Mouse (Mus musculus) G1E (cell line): ENCODE data around the gene Fam160a1.

Experiments used
- CTCF ChIP-seq: IDR thresholded peaks from 2 replicates; pipeline ENCODE4 v1.5.1; 2012; ENCODE audit warnings: low read depth, low read length, inconsistent platforms, mixed read lengths
- GATA1 ChIP-seq: IDR thresholded peaks from 2 replicates; pipeline ENCODE4 v1.6.1; 2012; ENCODE audit warnings: borderline replicate concordance, low read length, inconsistent platforms, mixed read lengths
- POLR2AphosphoS5 ChIP-seq: IDR thresholded peaks from 2 replicates; pipeline ENCODE4 v1.6.1; 2012; ENCODE audit warnings: low read depth, low read length, inconsistent platforms; ENCODE audit not compliant: insufficient replicate concordance
- TAL1 ChIP-seq: conservative IDR thresholded peaks from 2 replicates; pipeline ENCODE4 v1.6.1; 2012; ENCODE audit warnings: low read depth, low read length, inconsistent platforms, mixed read lengths

- no peak for TF ChIP-seq CTCF
- no peak for TF ChIP-seq POLR2AphosphoS5
- TF ChIP-seq GATA1, result no peak
- TF ChIP-seq TAL1, result no peak
These were observed 124.1 kb downstream of the Fam160a1 start for GRCm38 (mm10) chr3:85693013-85693412.
